Mouse (Mus musculus) liver, embryonic 14.5 days (tissue): ENCODE measurements at regions not wholly inside any gene's neighbourhood (a gene's known extent, or its start where the extent isn't known, plus 50 kb on each side); places are given as distances from the start of the nearest gene placed in this dataset.

ENCODE experiments used
- ATAC-seq: fragments of 200-750 bp; cut with Nextera tagmentation; 2 replicates; pipeline ENCODE4 v1.8.0; 2017; ENCODE audit warnings: moderate number of reproducible peaks, mild to moderate bottlenecking, moderate library complexity; ENCODE audit not compliant: insufficient read depth
- DNase-seq, 3 experiments: peaks; one replicate each; pipeline ENCODE4 v3.0.0-alpha.2; 2012 to 2013; ENCODE audit warnings: low read depth in 3 of 3, low spot score in 3 of 3
- H3K27ac ChIP-seq: fragments of 300-500 bp; sonication (generic); 2 replicates; pipeline ENCODE4 v1.5.1; 2014; ENCODE audit warnings: moderate library complexity, mild to moderate bottlenecking, control low read depth, inconsistent platforms
- H3K27me3 ChIP-seq: fragments of 300-500 bp; sonication (generic); 2 replicates; pipeline ENCODE4 v1.6.1; 2014; ENCODE audit warnings: mild to moderate bottlenecking, low read length, moderate library complexity; ENCODE audit not compliant: control insufficient read depth, insufficient read depth
- H3K36me3 ChIP-seq: fragments of 300-500 bp; sonication (generic); replicated peaks from 2 replicates; pipeline ENCODE4 v1.6.1; 2014; ENCODE audit warnings: low read depth; ENCODE audit not compliant: control insufficient read depth, insufficient read depth
- H3K4me1 ChIP-seq, 2 experiments: fragments of 200-500 bp in 1 of 2; fragments of 300-500 bp in 1 of 2; sonication (generic) in 1 of 2; replicated peaks; 2 replicates each; pipeline ENCODE4 v1.6.1; 2012 to 2014; ENCODE audit warnings: antibody characterized with exemption in 1 of 2, inconsistent platforms in 1 of 2, low read length in 1 of 2; ENCODE audit not compliant: control insufficient read depth in 2 of 2, insufficient read depth in 2 of 2
- H3K4me2 ChIP-seq: fragments of 300-500 bp; sonication (generic); 2 replicates; pipeline ENCODE4 v1.6.1; 2014; ENCODE audit warnings: low read depth, mild to moderate bottlenecking, control low read depth, moderate library complexity
- H3K4me3 ChIP-seq, 2 experiments: fragments of 200-500 bp in 1 of 2; fragments of 300-500 bp in 1 of 2; sonication (generic) in 1 of 2; 2 replicates each; pipeline ENCODE4 v1.5.1; 2012 to 2014; ENCODE audit warnings: low read depth in 2 of 2, low read length in 2 of 2, mild to moderate bottlenecking in 2 of 2, control low read depth in 1 of 2, inconsistent platforms in 1 of 2, moderate library complexity in 1 of 2; ENCODE audit not compliant: insufficient read depth in 1 of 2
- H3K9ac ChIP-seq: fragments of 300-500 bp; sonication (generic); replicated peaks from 2 replicates; pipeline ENCODE4 v1.6.1; 2014; ENCODE audit warnings: mild to moderate bottlenecking, control low read depth, moderate library complexity
- H3K9me3 ChIP-seq: fragments of 300-500 bp; sonication (generic); 2 replicates; pipeline ENCODE4 v1.6.1; 2016; ENCODE audit warnings: low read length, mixed read lengths; ENCODE audit not compliant: control insufficient read depth
- CTCF ChIP-seq: IDR thresholded peaks from 2 replicates; pipeline ENCODE4 v1.5.1; 2016; ENCODE audit warnings: antibody characterized with exemption, low read depth, control low read depth
- EP300 ChIP-seq: IDR thresholded peaks from 2 replicates; pipeline ENCODE4 v1.6.1; 2016; ENCODE audit warnings: antibody characterized with exemption, low read depth
- WGBS: fragments of 180-500 bp; shearing (Covaris S2); extraction: QIAGEN DNeasy Blood & Tissue Kit; methylation state at CpG from one replicate; pipeline ENCODE4 v1.1.7; 2014; ENCODE audit not compliant: insufficient replicate concordance; 5-methylcytosine and 5-hydroxymethylcytosine counted together

DNA sequence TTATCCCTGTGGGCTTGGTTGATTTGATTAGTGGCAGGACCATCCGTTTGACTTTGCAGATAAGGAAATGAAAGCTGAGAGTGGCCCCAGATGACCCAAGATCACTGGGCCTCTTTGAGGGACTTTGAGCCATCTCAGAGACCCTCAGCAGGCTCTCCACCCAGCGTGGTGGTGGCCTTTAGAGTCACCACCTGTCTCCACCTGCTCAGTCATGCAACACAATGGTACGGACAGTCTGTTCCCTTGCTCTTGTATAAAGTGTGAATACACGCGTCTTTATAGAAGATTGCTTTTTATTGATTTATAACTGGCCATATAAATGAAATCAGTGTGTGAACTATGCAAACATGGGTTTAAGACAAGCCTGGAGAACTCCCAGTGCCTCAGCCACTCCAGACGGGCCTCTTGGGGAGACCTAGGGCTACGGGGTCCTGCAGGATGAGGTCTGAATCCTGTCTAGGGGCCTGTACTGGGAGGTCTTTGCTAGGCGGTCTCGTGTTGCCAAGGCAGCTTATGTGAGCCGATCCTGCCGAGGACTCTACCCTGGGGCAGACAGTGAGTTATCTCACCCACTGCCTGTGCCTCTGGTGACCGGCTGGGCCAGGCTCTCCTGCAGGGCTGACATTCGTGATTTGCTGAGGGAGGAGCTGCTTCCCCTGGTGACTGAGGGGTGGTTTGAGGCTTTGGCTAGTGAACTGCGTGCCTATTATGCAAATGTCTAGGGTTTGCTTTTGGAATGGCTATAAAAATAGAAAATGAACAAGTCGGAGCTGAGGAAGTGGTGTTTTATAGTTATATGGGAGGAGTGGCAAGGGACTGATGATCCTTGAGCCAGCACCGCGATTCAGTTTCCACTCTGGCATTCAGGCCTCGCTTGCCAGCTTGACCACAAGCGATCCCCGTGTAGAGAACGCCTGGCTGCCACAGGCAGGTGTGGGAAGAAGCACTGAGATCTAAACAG lies 176.5 kb downstream of the Fam43a start:
- Histone ChIP-seq H3K4me1 (0 out of 4 replicates have a peak, but pooled peaks cover 0 to 2% of the 10 kb centered on the region in 2 experiments), H3K9ac (no peak overlapping the region), H3K27me3 (no peaks in the 10 kb centered on the region), H3K4me2 (no peak overlapping the region), H3K4me3 (no peak overlapping the region), H3K36me3 (no peaks in the 10 kb centered on the region), H3K9me3 (no peaks in the 10 kb centered on the region), H3K27ac (no peak overlapping the region)
- DNase-seq = no peak
- WGBS = 51% methylated on average over 21 of the region's 21 CpGs
- no peak for ATAC-seq
- no peak for TF ChIP-seq CTCF
- TF ChIP-seq EP300 = no peak

DNA sequence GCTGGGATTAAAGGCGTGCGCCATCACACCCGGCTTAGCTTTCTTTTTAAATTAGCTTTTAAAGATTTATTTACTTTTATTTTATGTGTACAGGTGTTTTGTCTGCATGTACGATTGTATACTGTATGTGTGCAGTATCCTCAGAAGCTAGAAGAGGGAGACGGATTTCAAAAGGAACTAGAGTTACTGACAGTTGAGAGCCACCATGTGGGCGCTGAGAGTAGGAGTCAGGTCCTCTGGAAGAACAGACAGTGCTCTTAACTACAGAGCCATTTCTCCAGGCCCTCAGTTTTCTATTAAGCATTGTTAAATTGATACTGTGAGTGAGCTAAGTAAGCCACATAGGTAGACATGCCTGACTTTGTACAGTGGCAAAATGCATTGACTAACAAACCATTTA lies 177.9 kb downstream of the Fam43a start:
- no peak overlapping the region for H3K27ac ChIP-seq
- no peak for ATAC-seq
- TF ChIP-seq EP300 (no peak), CTCF (no peak)
- no peaks in the 10 kb centered on the region for H3K27me3 ChIP-seq
- 67% methylated on average over 6 of the region's 6 CpGs for WGBS
- no peak overlapping the region for H3K9ac ChIP-seq
- no peak for DNase-seq
- H3K36me3 ChIP-seq = no peaks in the 10 kb centered on the region
- H3K4me3 ChIP-seq = no peak overlapping the region
- 0 out of 4 replicates have a peak, but pooled peaks cover 0 to 2% of the 10 kb centered on the region in 2 experiments for H3K4me1 ChIP-seq
- no peaks in the 10 kb centered on the region for H3K9me3 ChIP-seq
- no peak overlapping the region for H3K4me2 ChIP-seq

DNA sequence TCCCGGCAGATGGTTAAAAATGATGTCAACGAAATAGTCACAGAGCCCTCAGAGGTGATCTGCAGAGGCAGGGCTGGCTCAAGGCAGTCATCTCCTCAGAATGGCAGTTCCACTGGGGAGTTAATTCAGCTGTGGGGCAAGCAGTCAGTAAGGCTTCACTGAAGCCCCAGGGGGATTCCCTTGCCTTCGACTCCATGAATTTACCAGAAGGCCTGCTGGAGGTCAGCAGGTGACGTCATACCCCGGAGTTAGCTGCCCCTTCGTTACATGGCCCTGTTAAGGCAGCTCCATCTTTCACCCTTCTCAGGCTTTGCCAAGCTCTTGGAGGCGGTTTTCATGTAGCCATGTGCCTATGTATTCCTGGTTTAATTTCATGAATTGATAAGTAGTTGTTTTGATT lies 178.6 kb downstream of the Fam43a start:
- ATAC-seq (no peak), DNase-seq (no peak)
- H3K4me2 ChIP-seq = no peak overlapping the region
- H3K4me3 ChIP-seq = no peak overlapping the region
- no peak overlapping the region for H3K9ac ChIP-seq
- H3K27me3 ChIP-seq = no peaks in the 10 kb centered on the region
- TF ChIP-seq CTCF (no peak), EP300 (no peak)
- no peak overlapping the region for H3K27ac ChIP-seq
- no peaks in the 10 kb centered on the region for H3K9me3 ChIP-seq
- H3K36me3 ChIP-seq = no peaks in the 10 kb centered on the region
- 0 out of 4 replicates have a peak, but pooled peaks cover 0 to 2% of the 10 kb centered on the region in 2 experiments for H3K4me1 ChIP-seq
- WGBS = 63% methylated on average over 7 of the region's 7 CpGs

DNA sequence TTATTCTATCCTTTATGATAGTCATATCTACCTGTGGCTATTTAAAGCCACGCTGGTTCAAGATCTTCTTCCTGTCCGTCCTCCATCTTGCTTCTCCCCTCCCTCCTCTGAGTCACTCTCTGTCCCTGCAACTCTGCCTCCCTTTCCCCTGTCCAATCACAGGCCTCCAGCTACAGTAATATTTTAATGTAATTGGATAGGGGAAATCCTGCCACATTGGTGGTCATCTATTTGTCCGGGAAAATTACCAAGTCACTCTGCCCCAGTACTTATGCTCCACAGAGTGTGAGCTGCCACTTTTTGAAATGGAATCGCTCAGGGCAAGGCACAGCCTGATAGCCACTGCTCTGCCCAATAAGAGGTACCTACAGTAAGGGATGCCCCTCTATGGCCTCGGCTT lies 179.4 kb downstream of the Fam43a start:
- H3K27ac ChIP-seq = no peak overlapping the region
- no peaks in the 10 kb centered on the region for H3K9me3 ChIP-seq
- H3K9ac ChIP-seq = no peak overlapping the region
- no peaks in the 10 kb centered on the region for H3K36me3 ChIP-seq
- DNase-seq (no peak), ATAC-seq (no peak)
- H3K4me3 ChIP-seq = no peak overlapping the region
- H3K4me2 ChIP-seq = no peak overlapping the region
- 0 out of 4 replicates have a peak, but pooled peaks cover 0 to 2% of the 10 kb centered on the region in 2 experiments for H3K4me1 ChIP-seq
- no peaks in the 10 kb centered on the region for H3K27me3 ChIP-seq
- no peak for TF ChIP-seq EP300
- TF ChIP-seq CTCF = no peak
- WGBS = 48% methylated on average over 5 of the region's 5 CpGs

DNA sequence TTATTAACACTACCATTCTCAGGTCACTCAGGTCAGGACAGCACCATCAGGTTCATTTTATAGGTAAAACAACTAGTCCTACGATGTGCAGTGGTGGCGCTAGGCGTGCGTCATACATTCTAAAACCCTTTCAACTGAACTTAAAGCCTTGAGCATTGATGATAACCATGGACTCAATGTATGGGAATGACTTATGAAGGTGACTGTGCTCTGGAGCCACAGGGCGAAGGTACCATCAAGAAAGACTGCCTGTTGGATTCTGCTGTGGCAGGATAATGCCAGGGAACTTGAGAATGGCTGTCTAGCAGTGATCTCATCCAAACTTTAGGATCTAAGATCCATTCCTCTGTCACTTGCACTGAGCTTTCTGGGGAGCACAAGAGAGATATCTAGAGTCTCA lies 184.7 kb downstream of the Fam43a start:
- ATAC-seq = no peak
- no peaks in the 10 kb centered on the region for H3K27me3 ChIP-seq
- WGBS = 75% methylated on average over 5 of the region's 5 CpGs

More for the DNA sequence above, 184.7 kb downstream of the Fam43a start:
- Histone ChIP-seq H3K9ac (no peak overlapping the region), H3K36me3 (no peaks in the 10 kb centered on the region), H3K9me3 (no peaks in the 10 kb centered on the region), H3K4me1 (peaks cover 19 to 33% of the 10 kb centered on the region in 2 experiments), H3K27ac (no peak overlapping the region), H3K4me2 (no peak overlapping the region), H3K4me3 (no peak overlapping the region)
- TF ChIP-seq EP300 = no peak
- TF ChIP-seq CTCF = no peak
- no peak for DNase-seq
